Mouse (Mus musculus): ENCODE measurements around the gene 2410137M14Rik. TPM values are rescaled to one million over a fixed set of nuclear protein-coding genes. Genes with fewer than 3 reads are reported as not detected.

Gene 2410137M14Rik
- polyA plus RNA-seq, 1 experiment = 4.7 TPM

GRCm38 (mm10) chr17:37009460-37010042 lies 28.5 kb upstream of the 2410137M14Rik start:
- H3K9me3 ChIP-seq (replicated peaks; ENCODE audit: control insufficient read depth, insufficient read depth, low read length, poor library complexity, severe bottlenecking) = no peaks in the 10 kb centered on the region
- H3K9ac ChIP-seq (ENCODE audit: low read depth, poor library complexity, severe bottlenecking) = no peak overlapping the region
- TF ChIP-seq EP300 (IDR thresholded peaks at IDR 0.05; ENCODE audit: insufficient read depth, low read depth, low read length) (no peak), POLR2A (IDR thresholded peaks at IDR 0.05; ENCODE audit: insufficient read depth, low read length) (no peak), CTCF (IDR thresholded peaks at IDR 0.05; ENCODE audit: low read depth, low read length) (no peak)
- peaks cover 66% of the 10 kb centered on the region for H3K36me3 ChIP-seq (ENCODE audit: control insufficient read depth, insufficient read depth, low read length, poor library complexity, severe bottlenecking)
- no peak overlapping the region for H3K4me3 ChIP-seq (ENCODE audit: low read depth, low read length)
- H3K27me3 ChIP-seq (ENCODE audit: control insufficient read depth, insufficient read depth, low read length, poor library complexity, severe bottlenecking) = no peaks in the 10 kb centered on the region
- peak overlapping the region; percentile 1 for H3K27ac ChIP-seq (ENCODE audit: insufficient read depth, low read length)
- H3K4me1 ChIP-seq (ENCODE audit: control insufficient read depth, insufficient read depth, low read length) = no peaks in the 10 kb centered on the region

GRCm38 (mm10) chr17:37008161-37008560 lies 27.1 kb upstream of the 2410137M14Rik start:
- no peaks in the 10 kb centered on the region for H3K9me3 ChIP-seq (replicated peaks; ENCODE audit: control insufficient read depth, insufficient read depth, low read length, poor library complexity, severe bottlenecking)
- no peak for TF ChIP-seq CTCF (IDR thresholded peaks at IDR 0.05; ENCODE audit: low read depth, low read length)
- no peak for TF ChIP-seq POLR2A (IDR thresholded peaks at IDR 0.05; ENCODE audit: insufficient read depth, low read length)
- TF ChIP-seq EP300 (IDR thresholded peaks at IDR 0.05; ENCODE audit: insufficient read depth, low read depth, low read length) = no peak
- 0 out of 2 replicates have a peak overlapping the region, but pooled peaks have one; percentile 23 for H3K9ac ChIP-seq (ENCODE audit: low read depth, poor library complexity, severe bottlenecking)
- H3K36me3 ChIP-seq (ENCODE audit: control insufficient read depth, insufficient read depth, low read length, poor library complexity, severe bottlenecking) = peaks cover 80% of the 10 kb centered on the region
- no peak overlapping the region for H3K4me3 ChIP-seq (ENCODE audit: low read depth, low read length)
- H3K27me3 ChIP-seq (ENCODE audit: control insufficient read depth, insufficient read depth, low read length, poor library complexity, severe bottlenecking) = no peaks in the 10 kb centered on the region
- no peaks in the 10 kb centered on the region for H3K4me1 ChIP-seq (ENCODE audit: control insufficient read depth, insufficient read depth, low read length)
- H3K27ac ChIP-seq (ENCODE audit: insufficient read depth, low read length) = peak overlapping the region; percentile 53

- no peaks in the 10 kb centered on the region for H3K4me1 ChIP-seq (ENCODE audit: control insufficient read depth, insufficient read depth, low read length)
- H3K27ac ChIP-seq (ENCODE audit: insufficient read depth, low read length) = peak overlapping the region; percentile 89
- peak overlapping the region; percentile 96 for H3K9ac ChIP-seq (ENCODE audit: low read depth, poor library complexity, severe bottlenecking)
- peak overlapping the region; percentile 80 for H3K4me3 ChIP-seq (ENCODE audit: low read depth, low read length)
- peaks cover 52% of the 10 kb centered on the region for H3K36me3 ChIP-seq (ENCODE audit: control insufficient read depth, insufficient read depth, low read length, poor library complexity, severe bottlenecking)
- no peaks in the 10 kb centered on the region for H3K27me3 ChIP-seq (ENCODE audit: control insufficient read depth, insufficient read depth, low read length, poor library complexity, severe bottlenecking)
- TF ChIP-seq EP300 (IDR thresholded peaks at IDR 0.05; ENCODE audit: insufficient read depth, low read depth, low read length) (no peak), POLR2A (IDR thresholded peaks at IDR 0.05; ENCODE audit: insufficient read depth, low read length) (no peak), CTCF (IDR thresholded peaks at IDR 0.05; ENCODE audit: low read depth, low read length) (no peak)
- no peaks in the 10 kb centered on the region for H3K9me3 ChIP-seq (replicated peaks; ENCODE audit: control insufficient read depth, insufficient read depth, low read length, poor library complexity, severe bottlenecking)
These were observed 22.3 kb upstream of the 2410137M14Rik start for GRCm38 (mm10) chr17:37003366-37003765.

- no peaks in the 10 kb centered on the region for H3K4me1 ChIP-seq (ENCODE audit: control insufficient read depth, insufficient read depth, low read length)
- H3K4me3 ChIP-seq (ENCODE audit: low read depth, low read length) = peak overlapping the region; percentile 80
- no peaks in the 10 kb centered on the region for H3K27me3 ChIP-seq (ENCODE audit: control insufficient read depth, insufficient read depth, low read length, poor library complexity, severe bottlenecking)
- H3K27ac ChIP-seq (ENCODE audit: insufficient read depth, low read length) = peak overlapping the region; percentile 89
- TF ChIP-seq CTCF (IDR thresholded peaks at IDR 0.05; ENCODE audit: low read depth, low read length) (no peak), POLR2A (IDR thresholded peaks at IDR 0.05; ENCODE audit: insufficient read depth, low read length) (peak; percentile 83), EP300 (IDR thresholded peaks at IDR 0.05; ENCODE audit: insufficient read depth, low read depth, low read length) (peak; percentile 74; the same call in 1 of the 2 replicates)
- H3K9ac ChIP-seq (ENCODE audit: low read depth, poor library complexity, severe bottlenecking) = peak overlapping the region; percentile 96
- peaks cover 45% of the 10 kb centered on the region for H3K36me3 ChIP-seq (ENCODE audit: control insufficient read depth, insufficient read depth, low read length, poor library complexity, severe bottlenecking)
- no peaks in the 10 kb centered on the region for H3K9me3 ChIP-seq (replicated peaks; ENCODE audit: control insufficient read depth, insufficient read depth, low read length, poor library complexity, severe bottlenecking)
These were observed 21.6 kb upstream of the 2410137M14Rik start for GRCm38 (mm10) chr17:37002364-37003330.

GRCm38 (mm10) chr17:37000863-37001262 lies 19.8 kb upstream of the 2410137M14Rik start, which contains the start of gene Zfp57:
Gene Zfp57, plus strand, starts transcription at chr17:37001163.
- Histone ChIP-seq H3K36me3 (ENCODE audit: control insufficient read depth, insufficient read depth, low read length, poor library complexity, severe bottlenecking) (peaks cover 28% of the 10 kb centered on the region), H3K9me3 (replicated peaks; ENCODE audit: control insufficient read depth, insufficient read depth, low read length, poor library complexity, severe bottlenecking) (no peaks in the 10 kb centered on the region), H3K27me3 (ENCODE audit: control insufficient read depth, insufficient read depth, low read length, poor library complexity, severe bottlenecking) (no peaks in the 10 kb centered on the region), H3K27ac (ENCODE audit: insufficient read depth, low read length) (peak within 1 kb of the TSS; percentile 87), H3K9ac (ENCODE audit: low read depth, poor library complexity, severe bottlenecking) (peak within 1 kb of the TSS; percentile 96), H3K4me3 (ENCODE audit: low read depth, low read length) (peak within 1 kb of the TSS; percentile 80), H3K4me1 (ENCODE audit: control insufficient read depth, insufficient read depth, low read length) (no peaks in the 10 kb centered on the region)
- TF ChIP-seq POLR2A (IDR thresholded peaks at IDR 0.05; ENCODE audit: insufficient read depth, low read length) = no peak

Measured in ES-Bruce4 (cell line).